Mouse (Mus musculus): ENCODE results near the gene C1qtnf5. TPM values are rescaled to one million over a fixed set of nuclear protein-coding genes. Genes with fewer than 3 reads are reported as not detected.

The C1qtnf5 gene
- 2.4 and 2.5 TPM in 2 replicates for polyA plus RNA-seq (2015; fragmentation: Nextera tagmentation; extraction: Ambion mirVana)

GRCm38 (mm10) chr9:44107110-44107509, at the start of gene C1qtnf5:
Gene C1qtnf5, plus strand, starts transcription at chr9:44107245.
- Histone ChIP-seq H3K9ac (ENCODE audit: low read length) (peak within 1 kb of the TSS; percentile 45), H3K4me2 (ENCODE audit: low read depth, low read length) (peak within 1 kb of the TSS; percentile 31), H3K4me1 (ENCODE audit: control insufficient read depth, insufficient read depth, low read length) (peaks cover 39% of the 10 kb centered on the region), H3K9me3 (replicated peaks; ENCODE audit: control insufficient read depth, low read length) (no peaks in the 10 kb centered on the region), H3K27ac (ENCODE audit: low read length) (peak within 1 kb of the TSS; percentile 54), H3K36me3 (ENCODE audit: control insufficient read depth, insufficient read depth, low read length) (peaks cover 5% of the 10 kb centered on the region; the same call in 1 of the 2 replicates), H3K4me3 (replicated peaks; ENCODE audit: low read length) (peak within 1 kb of the TSS; percentile 15; the same call in 1 of the 2 replicates), H3K27me3 (ENCODE audit: control insufficient read depth, insufficient read depth, low read length) (no peaks in the 10 kb centered on the region)
- peak; percentile 71 for ATAC-seq (ENCODE audit: insufficient read depth, low FRiP score)
- 26% methylated on average over 8 of the region's 8 CpGs for WGBS

- Histone ChIP-seq H3K36me3 (ENCODE audit: control insufficient read depth, insufficient read depth, low read length) (no peaks in the 10 kb centered on the region), H3K4me1 (ENCODE audit: control insufficient read depth, insufficient read depth, low read length) (no peaks in the 10 kb centered on the region), H3K27ac (ENCODE audit: low read length) (no peak overlapping the region), H3K9ac (ENCODE audit: low read length) (no peak overlapping the region), H3K27me3 (ENCODE audit: control insufficient read depth, insufficient read depth, low read length) (no peaks in the 10 kb centered on the region), H3K4me3 (replicated peaks; ENCODE audit: low read length) (no peak overlapping the region), H3K9me3 (replicated peaks; ENCODE audit: control insufficient read depth, low read length) (no peaks in the 10 kb centered on the region), H3K4me2 (ENCODE audit: low read depth, low read length) (no peak overlapping the region)
- WGBS: 76% methylated on average over 6 of the region's 6 CpGs
- ATAC-seq (ENCODE audit: insufficient read depth, low FRiP score): no peak
These were observed 48.4 kb upstream of the C1qtnf5 start for GRCm38 (mm10) chr9:44058606-44059005.

- no peak for ATAC-seq (ENCODE audit: insufficient read depth, low FRiP score)
- H3K9ac ChIP-seq (ENCODE audit: low read length): no peak overlapping the region
- no peaks in the 10 kb centered on the region for H3K4me1 ChIP-seq (ENCODE audit: control insufficient read depth, insufficient read depth, low read length)
- H3K9me3 ChIP-seq (replicated peaks; ENCODE audit: control insufficient read depth, low read length): no peaks in the 10 kb centered on the region
- H3K27ac ChIP-seq (ENCODE audit: low read length): no peak overlapping the region
- H3K36me3 ChIP-seq (ENCODE audit: control insufficient read depth, insufficient read depth, low read length): no peaks in the 10 kb centered on the region
- WGBS: 29% methylated on average over 1 of the region's 1 CpGs
- H3K4me2 ChIP-seq (ENCODE audit: low read depth, low read length): no peak overlapping the region
- H3K4me3 ChIP-seq (replicated peaks; ENCODE audit: low read length): no peak overlapping the region
- H3K27me3 ChIP-seq (ENCODE audit: control insufficient read depth, insufficient read depth, low read length): no peaks in the 10 kb centered on the region
These were observed 41.9 kb upstream of the C1qtnf5 start for GRCm38 (mm10) chr9:44065177-44065576.

- ATAC-seq (ENCODE audit: insufficient read depth, low FRiP score): peak; percentile 98
- Histone ChIP-seq H3K27ac (ENCODE audit: low read length) (no peak within 1 kb of the TSS), H3K9ac (ENCODE audit: low read length) (peak within 1 kb of the TSS; percentile 68), H3K4me2 (ENCODE audit: low read depth, low read length) (peak within 1 kb of the TSS; percentile 76), H3K27me3 (ENCODE audit: control insufficient read depth, insufficient read depth, low read length) (no peaks in the 10 kb centered on the region), H3K9me3 (replicated peaks; ENCODE audit: control insufficient read depth, low read length) (no peaks in the 10 kb centered on the region), H3K4me3 (replicated peaks; ENCODE audit: low read length) (peak within 1 kb of the TSS; percentile 47), H3K36me3 (ENCODE audit: control insufficient read depth, insufficient read depth, low read length) (no peaks in the 10 kb centered on the region), H3K4me1 (ENCODE audit: control insufficient read depth, insufficient read depth, low read length) (peaks cover 12% of the 10 kb centered on the region)
- under 1% methylated on average over 38 of the region's 38 CpGs for WGBS
These were observed 40.2 kb upstream of the C1qtnf5 start, which contains the start of gene Usp2 for GRCm38 (mm10) chr9:44066785-44067225. Gene Usp2, plus strand, starts transcription at chr9:44067021.

GRCm38 (mm10) chr9:44067241-44067959, 39.6 kb upstream of the C1qtnf5 start:
- peak; percentile 9; the same call in 1 of the 2 replicates for ATAC-seq (ENCODE audit: insufficient read depth, low FRiP score)
- no peaks in the 10 kb centered on the region for H3K36me3 ChIP-seq (ENCODE audit: control insufficient read depth, insufficient read depth, low read length)
- 5% methylated on average over 15 of the region's 15 CpGs for WGBS
- H3K27me3 ChIP-seq (ENCODE audit: control insufficient read depth, insufficient read depth, low read length): no peaks in the 10 kb centered on the region
- H3K4me3 ChIP-seq (replicated peaks; ENCODE audit: low read length): peak overlapping the region; percentile 47
- H3K9me3 ChIP-seq (replicated peaks; ENCODE audit: control insufficient read depth, low read length): no peaks in the 10 kb centered on the region
- H3K4me1 ChIP-seq (ENCODE audit: control insufficient read depth, insufficient read depth, low read length): peaks cover 18% of the 10 kb centered on the region
- no peak overlapping the region for H3K27ac ChIP-seq (ENCODE audit: low read length)
- H3K9ac ChIP-seq (ENCODE audit: low read length): peak overlapping the region; percentile 68
- H3K4me2 ChIP-seq (ENCODE audit: low read depth, low read length): peak overlapping the region; percentile 76

GRCm38 (mm10) chr9:44067960-44068330, 39.1 kb upstream of the C1qtnf5 start:
- ATAC-seq (ENCODE audit: insufficient read depth, low FRiP score): no peak
- Histone ChIP-seq H3K9me3 (replicated peaks; ENCODE audit: control insufficient read depth, low read length) (no peaks in the 10 kb centered on the region), H3K4me3 (replicated peaks; ENCODE audit: low read length) (no peak overlapping the region), H3K4me1 (ENCODE audit: control insufficient read depth, insufficient read depth, low read length) (peaks cover 23% of the 10 kb centered on the region), H3K27ac (ENCODE audit: low read length) (no peak overlapping the region), H3K4me2 (ENCODE audit: low read depth, low read length) (peak overlapping the region; percentile 7; the same call in 1 of the 2 replicates), H3K27me3 (ENCODE audit: control insufficient read depth, insufficient read depth, low read length) (no peaks in the 10 kb centered on the region), H3K9ac (ENCODE audit: low read length) (no peak overlapping the region), H3K36me3 (ENCODE audit: control insufficient read depth, insufficient read depth, low read length) (no peaks in the 10 kb centered on the region)
- WGBS: 75% methylated on average over 6 of the region's 6 CpGs

GRCm38 (mm10) chr9:44069252-44069651, 37.8 kb upstream of the C1qtnf5 start:
- Histone ChIP-seq H3K9ac (ENCODE audit: low read length) (no peak overlapping the region; the same call in 1 of the 2 replicates), H3K27ac (ENCODE audit: low read length) (no peak overlapping the region), H3K4me1 (ENCODE audit: control insufficient read depth, insufficient read depth, low read length) (peaks cover 23% of the 10 kb centered on the region), H3K36me3 (ENCODE audit: control insufficient read depth, insufficient read depth, low read length) (no peaks in the 10 kb centered on the region), H3K4me3 (replicated peaks; ENCODE audit: low read length) (no peak overlapping the region), H3K9me3 (replicated peaks; ENCODE audit: control insufficient read depth, low read length) (no peaks in the 10 kb centered on the region), H3K4me2 (ENCODE audit: low read depth, low read length) (no peak overlapping the region), H3K27me3 (ENCODE audit: control insufficient read depth, insufficient read depth, low read length) (no peaks in the 10 kb centered on the region)
- ATAC-seq (ENCODE audit: insufficient read depth, low FRiP score): no peak
- 22% methylated on average over 7 of the region's 7 CpGs for WGBS

GRCm38 (mm10) chr9:44070113-44070843, 36.8 kb upstream of the C1qtnf5 start:
- no peaks in the 10 kb centered on the region for H3K9me3 ChIP-seq (replicated peaks; ENCODE audit: control insufficient read depth, low read length)
- WGBS: 59% methylated on average over 14 of the region's 14 CpGs
- no peak overlapping the region for H3K4me3 ChIP-seq (replicated peaks; ENCODE audit: low read length)
- no peaks in the 10 kb centered on the region for H3K36me3 ChIP-seq (ENCODE audit: control insufficient read depth, insufficient read depth, low read length)
- H3K4me1 ChIP-seq (ENCODE audit: control insufficient read depth, insufficient read depth, low read length): peaks cover 23% of the 10 kb centered on the region
- 0 out of 2 replicates have a peak overlapping the region, but pooled peaks have one; percentile 5 for H3K9ac ChIP-seq (ENCODE audit: low read length)
- no peaks in the 10 kb centered on the region for H3K27me3 ChIP-seq (ENCODE audit: control insufficient read depth, insufficient read depth, low read length)
- ATAC-seq (ENCODE audit: insufficient read depth, low FRiP score): no peak
- no peak overlapping the region for H3K4me2 ChIP-seq (ENCODE audit: low read depth, low read length)
- no peak overlapping the region for H3K27ac ChIP-seq (ENCODE audit: low read length)

GRCm38 (mm10) chr9:44070844-44071231, 36.2 kb upstream of the C1qtnf5 start:
- Histone ChIP-seq H3K4me2 (ENCODE audit: low read depth, low read length) (no peak overlapping the region), H3K4me1 (ENCODE audit: control insufficient read depth, insufficient read depth, low read length) (peaks cover 23% of the 10 kb centered on the region), H3K36me3 (ENCODE audit: control insufficient read depth, insufficient read depth, low read length) (no peaks in the 10 kb centered on the region), H3K27me3 (ENCODE audit: control insufficient read depth, insufficient read depth, low read length) (no peaks in the 10 kb centered on the region), H3K9ac (ENCODE audit: low read length) (peak overlapping the region; percentile 5; the same call in 1 of the 2 replicates), H3K27ac (ENCODE audit: low read length) (no peak overlapping the region), H3K4me3 (replicated peaks; ENCODE audit: low read length) (no peak overlapping the region), H3K9me3 (replicated peaks; ENCODE audit: control insufficient read depth, low read length) (no peaks in the 10 kb centered on the region)
- WGBS: 27% methylated on average over 8 of the region's 8 CpGs
- ATAC-seq (ENCODE audit: insufficient read depth, low FRiP score): no peak
